Mouse (Mus musculus) kidney, postnatal 25 days (tissue): ENCODE results near the gene Gm6793.

Source experiments
- DNase-seq, 2 experiments: peaks; one replicate each; pipeline ENCODE4 v3.0.0; 2021; ENCODE audit warnings: mixed read lengths in 2 of 2

Gene Gm6793

GRCm38 (mm10) chr8:111982116-111982515 lies 32.7 kb downstream of the Gm6793 start:
- no peak for DNase-seq

- DNase-seq, result no peak
Measured at GRCm38 (mm10) chr8:111978147-111978546, 36.7 kb downstream of the Gm6793 start.

DNA sequence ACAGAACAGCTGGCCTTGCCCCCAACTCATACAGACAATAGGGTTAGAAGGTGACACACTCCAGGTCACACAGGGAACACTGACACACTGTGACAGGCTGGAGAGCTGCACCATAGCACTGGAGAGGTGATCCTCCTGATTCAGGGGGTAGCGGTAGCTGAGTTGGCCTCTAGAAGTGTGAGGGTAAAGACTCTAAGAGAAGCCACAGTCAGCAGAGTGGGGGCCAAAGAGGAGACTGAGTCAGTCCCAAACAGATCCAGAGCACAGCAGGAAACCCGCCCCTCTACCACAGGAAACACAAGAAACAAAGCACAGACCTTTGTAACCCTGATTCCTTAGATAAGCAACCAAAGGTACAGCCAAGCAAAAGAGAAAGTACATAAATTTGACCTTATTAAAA lies 38.5 kb downstream of the Gm6793 start:
- DNase-seq, result no peak

GRCm38 (mm10) chr8:111975706-111976105 lies 39.1 kb downstream of the Gm6793 start:
- DNase-seq, result no peak

GRCm38 (mm10) chr8:111974138-111974537 lies 40.7 kb downstream of the Gm6793 start:
- DNase-seq, result no peak

DNA sequence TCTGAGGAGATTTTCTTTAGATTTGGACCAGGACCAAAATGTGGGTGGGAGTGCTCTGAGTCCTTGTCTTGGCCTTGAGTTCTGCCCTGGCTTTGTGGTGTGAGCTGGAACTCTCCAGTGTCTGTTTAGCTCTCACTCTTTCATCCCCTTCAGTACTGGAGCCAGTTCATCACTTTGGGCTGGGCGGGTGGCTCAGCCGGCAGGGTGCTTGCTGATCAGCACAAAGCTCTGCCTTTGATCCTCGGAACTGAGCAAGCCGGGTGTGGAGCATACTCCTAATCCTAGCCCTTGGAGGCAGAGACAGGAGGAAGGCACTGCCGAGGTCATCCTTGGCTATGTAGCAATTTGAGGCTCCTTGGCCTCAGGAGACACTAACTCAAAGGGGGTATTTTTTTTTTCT lies 45.8 kb downstream of the Gm6793 start:
- DNase-seq, result no peak

DNA sequence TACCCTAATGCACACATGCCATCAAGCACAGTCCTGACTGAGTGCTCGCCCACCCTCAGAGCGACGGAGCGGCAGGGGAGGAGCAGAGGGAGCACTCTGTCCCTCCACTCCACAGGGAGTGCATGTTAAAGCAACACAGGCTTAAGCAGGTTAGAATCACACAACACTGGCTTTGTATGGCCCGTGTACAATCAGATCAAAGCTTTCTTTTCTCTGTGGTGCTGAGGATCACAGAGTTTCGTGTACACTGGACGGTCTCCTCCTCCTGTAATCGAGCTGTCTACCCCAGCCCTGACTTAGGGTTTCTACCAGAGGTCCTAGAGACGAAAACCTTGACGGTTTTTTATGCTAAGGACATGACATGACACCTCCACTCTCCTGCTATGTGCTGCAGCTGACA lies 46.3 kb downstream of the Gm6793 start:
- no peak for DNase-seq

- DNase-seq, result no peak
Measured at GRCm38 (mm10) chr8:111967246-111967870, 47.5 kb downstream of the Gm6793 start.

- no peak for DNase-seq
Measured at GRCm38 (mm10) chr8:111964849-111965561, 49.8 kb downstream of the Gm6793 start.

DNA sequence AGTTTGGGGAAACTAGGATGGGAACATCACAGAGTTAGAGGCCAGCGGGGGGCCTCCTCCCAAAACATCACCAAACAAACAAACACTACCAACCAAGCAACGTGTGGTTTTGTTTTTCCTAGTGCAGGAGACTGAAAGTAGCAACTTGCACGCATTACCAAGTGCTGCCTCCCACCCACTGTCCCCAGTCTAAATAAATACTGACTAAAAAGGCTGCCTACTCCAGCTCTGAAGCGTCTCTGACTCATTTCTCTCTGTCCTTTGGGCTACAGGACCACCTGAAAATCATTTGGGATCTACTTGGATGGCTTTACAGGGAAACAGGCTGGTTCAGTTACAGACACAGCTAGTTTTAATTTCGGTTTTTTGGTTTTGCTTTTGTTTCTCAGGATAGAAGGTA lies 50.5 kb downstream of the Gm6793 start:
- no peak for DNase-seq

DNA sequence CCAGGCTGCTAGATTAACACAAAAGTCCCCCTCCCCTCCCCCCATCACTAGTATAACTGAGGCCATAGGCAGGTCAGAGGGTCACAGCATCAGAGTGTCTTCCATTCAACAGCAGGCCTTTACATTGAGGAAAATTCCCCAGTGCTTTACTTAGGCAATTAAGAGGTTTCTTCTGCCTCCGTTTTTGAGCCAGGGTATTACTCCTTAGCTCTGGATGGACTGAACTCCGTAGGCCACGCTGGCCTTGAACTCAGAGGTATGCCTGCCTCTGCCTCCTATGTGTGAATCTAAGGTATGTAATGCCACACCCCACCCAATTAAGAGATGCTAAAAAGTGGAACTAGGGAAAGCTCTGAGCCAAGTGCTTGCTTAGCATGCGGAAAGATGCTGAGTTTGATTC lies 51.3 kb downstream of the Gm6793 start:
- no peak for DNase-seq
